Mouse (Mus musculus) colon, adult 2 months (tissue): ENCODE measurements around the gene Slc1a2. TPM values are rescaled to one million over a fixed set of nuclear protein-coding genes. Genes with fewer than 3 reads are reported as not detected.

Experiments
- polyA plus RNA-seq: library from polyadenylated mRNA; depleted of rRNA; stranded (reverse); fragments of >200 nt; gene quantifications from 2 replicates; pipeline ENCODE4 v1.2.3, GENCODE M21; 2012; rRNA removed

Gene Slc1a2
- 0.09 and 0.38 TPM in 2 replicates for polyA plus RNA-seq

GRCm38 (mm10) chr2:102658163-102658660 lies at the start of gene Slc1a2:
Slc1a2 (plus strand) TSS chr2:102658659.

Other genes starting within 250 kb of the Slc1a2 start
- 6.7 and 7.4 TPM in 2 replicates for gene Fjx1, start 206.2 kb upstream of the Slc1a2 start, polyA plus RNA-seq
- 15.3 and 16.4 TPM in 2 replicates for gene Pamr1, start 108.6 kb upstream of the Slc1a2 start, polyA plus RNA-seq
- gene Cd44, start 243.0 kb downstream of the Slc1a2 start, polyA plus RNA-seq = 17.6 and 20.8 TPM in 2 replicates